Mouse (Mus musculus): ENCODE data around the gene B4galt1. TPM values are rescaled to one million over a fixed set of nuclear protein-coding genes. Genes with fewer than 3 reads are reported as not detected.

The B4galt1 gene
- 39.3 TPM for polyA plus RNA-seq (2014; fragmentation: Illumina TruSeq; extraction: RNeasy Lipid Tissue Mini Kit (QIAGEN cat#74804); ENCODE audit: insufficient read depth, low read depth, low replicate concordance)

GRCm38 (mm10) chr4:40853565-40854386 lies at the start of gene B4galt1:
TSS of gene B4galt1 (minus strand) at chr4:40854005.

GRCm38 (mm10) chr4:40757780-40758420 lies 95.9 kb downstream of the B4galt1 start, which contains the start of gene Smu1:
TSS of gene Smu1 (minus strand) at chr4:40757923.

Other genes with a start within 250 kb of the B4galt1 start
- 15.2 TPM for gene Aptx, start 150.8 kb downstream of the B4galt1 start, polyA plus RNA-seq (2014; fragmentation: Illumina TruSeq; extraction: RNeasy Lipid Tissue Mini Kit (QIAGEN cat#74804); ENCODE audit: insufficient read depth, low read depth, low replicate concordance)
- 153 TPM for gene Dnaja1, start 131.9 kb downstream of the B4galt1 start, polyA plus RNA-seq (2014; fragmentation: Illumina TruSeq; extraction: RNeasy Lipid Tissue Mini Kit (QIAGEN cat#74804); ENCODE audit: insufficient read depth, low read depth, low replicate concordance)
- 52.3 TPM for gene Smu1, start 96.1 kb downstream of the B4galt1 start, polyA plus RNA-seq (2014; fragmentation: Illumina TruSeq; extraction: RNeasy Lipid Tissue Mini Kit (QIAGEN cat#74804); ENCODE audit: insufficient read depth, low read depth, low replicate concordance)
- 10.8 TPM for gene Spink4, start 66.0 kb upstream of the B4galt1 start, polyA plus RNA-seq (2014; fragmentation: Illumina TruSeq; extraction: RNeasy Lipid Tissue Mini Kit (QIAGEN cat#74804); ENCODE audit: insufficient read depth, low read depth, low replicate concordance)
- 295 TPM for gene Bag1, start 94.3 kb upstream of the B4galt1 start, polyA plus RNA-seq (2014; fragmentation: Illumina TruSeq; extraction: RNeasy Lipid Tissue Mini Kit (QIAGEN cat#74804); ENCODE audit: insufficient read depth, low read depth, low replicate concordance)
- gene Chmp5, start 94.4 kb upstream of the B4galt1 start, polyA plus RNA-seq (2014; fragmentation: Illumina TruSeq; extraction: RNeasy Lipid Tissue Mini Kit (QIAGEN cat#74804); ENCODE audit: insufficient read depth, low read depth, low replicate concordance) = 140 TPM
- gene Nfx1, start 116.9 kb upstream of the B4galt1 start, polyA plus RNA-seq (2014; fragmentation: Illumina TruSeq; extraction: RNeasy Lipid Tissue Mini Kit (QIAGEN cat#74804); ENCODE audit: insufficient read depth, low read depth, low replicate concordance) = 18.6 TPM
- 0.91 TPM for gene Aqp7, start 194.1 kb upstream of the B4galt1 start, polyA plus RNA-seq (2014; fragmentation: Illumina TruSeq; extraction: RNeasy Lipid Tissue Mini Kit (QIAGEN cat#74804); ENCODE audit: insufficient read depth, low read depth, low replicate concordance)
- 0.83 TPM for gene Aqp3, start 244.2 kb upstream of the B4galt1 start, polyA plus RNA-seq (2014; fragmentation: Illumina TruSeq; extraction: RNeasy Lipid Tissue Mini Kit (QIAGEN cat#74804); ENCODE audit: insufficient read depth, low read depth, low replicate concordance)